Mouse (Mus musculus) urinary bladder, postnatal 4 days (tissue): Measurements from ENCODE around the gene Sptbn1.

Experiments
- DNase-seq, 2 experiments: peaks; one replicate each; pipeline ENCODE4 v3.0.0; 2021 to 2022; ENCODE audit warnings: low spot score in 2 of 2

Sptbn1 gene

GRCm38 (mm10) chr11:30132581-30132980 is 135.4 kb downstream of the Sptbn1 start:
- DNase-seq, result no peak

DNA sequence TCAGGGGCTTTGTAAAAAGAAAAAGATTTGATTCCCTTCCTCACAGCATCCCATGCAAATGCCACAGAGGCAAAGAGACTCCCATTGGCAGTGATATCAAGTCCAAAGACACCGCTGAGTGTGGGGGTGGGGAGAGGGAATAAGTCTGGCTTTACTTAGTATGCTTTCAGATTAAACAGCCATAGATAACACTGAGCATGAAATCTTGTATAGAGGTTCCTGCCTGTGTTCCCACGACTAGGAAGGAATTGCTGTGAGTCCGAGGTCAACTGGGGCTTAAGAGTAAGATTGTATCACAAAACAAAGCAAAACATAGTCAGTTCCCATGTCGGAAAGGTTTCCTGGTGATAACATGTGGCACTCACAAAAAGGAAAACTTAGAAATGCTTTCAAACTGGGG is 136.3 kb downstream of the Sptbn1 start:
- no peak for DNase-seq

DNA sequence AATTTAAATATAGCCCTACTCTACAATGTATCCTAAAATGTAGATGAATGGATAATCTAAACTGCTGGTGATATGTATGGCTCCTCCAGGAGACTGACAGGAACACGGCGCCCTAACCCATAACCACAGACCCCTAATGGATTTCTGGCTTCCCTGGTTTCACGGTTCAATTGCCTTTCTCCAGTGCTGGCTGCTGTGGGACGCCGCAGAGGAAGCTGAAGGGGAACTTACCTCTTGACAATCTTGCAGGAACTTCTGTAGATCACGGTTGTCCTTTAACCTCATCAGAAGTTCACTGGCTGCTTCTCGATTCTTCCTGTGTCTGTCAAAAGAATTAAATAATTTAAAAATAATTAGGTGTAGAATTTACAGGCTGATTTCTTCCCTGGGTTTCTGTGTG is 138.6 kb downstream of the Sptbn1 start:
- no peak for DNase-seq

GRCm38 (mm10) chr11:30126840-30127239 is 141.1 kb downstream of the Sptbn1 start:
- no peak for DNase-seq

DNA sequence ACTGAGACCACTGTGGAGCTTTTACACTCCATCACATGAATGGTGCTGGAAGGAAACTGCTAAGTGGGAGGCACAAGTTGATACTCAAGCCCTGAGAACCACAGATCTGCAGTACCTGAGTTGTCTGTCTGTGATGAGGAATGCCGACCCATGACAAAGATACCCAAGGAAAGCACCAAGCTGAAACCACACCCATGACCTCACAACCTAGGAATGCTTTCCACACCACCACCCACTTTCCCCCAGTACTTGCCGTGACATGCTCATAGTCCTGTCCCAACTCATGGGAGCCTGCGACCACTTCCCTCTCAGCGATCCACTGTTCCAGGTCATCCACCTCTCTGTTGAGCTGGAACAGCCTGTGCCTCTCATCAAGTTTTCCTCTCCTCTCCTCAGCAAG is 149.9 kb downstream of the Sptbn1 start:
- no peak for DNase-seq

DNA sequence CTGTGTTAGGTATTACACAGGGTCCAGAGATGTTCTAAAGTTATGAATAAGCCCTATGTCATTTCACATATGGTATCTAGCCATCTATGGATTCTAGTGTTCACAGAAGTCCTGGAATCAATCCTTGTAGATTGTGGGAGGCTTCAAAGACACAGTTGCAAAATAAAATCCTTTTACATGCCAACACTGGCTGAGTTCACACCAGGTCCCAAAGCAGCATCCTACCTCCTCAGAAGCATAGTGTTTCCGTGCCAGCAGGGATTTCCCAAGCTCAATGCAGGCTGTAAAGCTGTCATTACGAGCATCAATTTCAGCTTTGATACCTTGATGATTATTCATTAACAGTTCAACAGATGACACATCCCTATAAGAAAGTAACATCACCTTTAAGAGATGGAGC is 154.3 kb downstream of the Sptbn1 start:
- DNase-seq, result no peak

- no peak for DNase-seq
Measured at GRCm38 (mm10) chr11:30110634-30111033, 157.3 kb downstream of the Sptbn1 start.

GRCm38 (mm10) chr11:30104177-30104576 is 163.8 kb downstream of the Sptbn1 start:
- DNase-seq, result no peak

GRCm38 (mm10) chr11:30102594-30102993 is 165.4 kb downstream of the Sptbn1 start:
- DNase-seq, result no peak

GRCm38 (mm10) chr11:30101796-30102195 is 166.2 kb downstream of the Sptbn1 start:
- no peak for DNase-seq

- no peak for DNase-seq
Measured at GRCm38 (mm10) chr11:30101162-30101561, 166.8 kb downstream of the Sptbn1 start.

DNA sequence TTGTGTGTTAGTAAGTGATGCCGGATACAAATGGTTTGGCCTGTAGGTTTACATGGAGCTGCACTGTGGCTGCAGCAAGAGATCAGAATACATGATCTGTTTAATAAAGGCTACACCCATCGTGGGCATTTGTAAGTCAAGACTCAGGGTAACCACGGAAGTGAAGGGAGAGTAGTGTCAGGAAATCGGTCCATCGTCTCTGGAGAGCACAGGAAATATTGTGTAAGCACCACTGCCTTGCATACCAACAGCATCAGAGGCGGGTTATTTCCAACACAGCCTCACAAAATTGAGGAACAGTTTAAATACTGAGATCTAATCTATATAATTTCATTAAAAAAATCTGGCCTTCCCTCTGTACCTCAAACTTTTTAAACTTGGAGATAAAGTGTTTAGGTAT is 168.1 kb downstream of the Sptbn1 start:
- no peak for DNase-seq

DNA sequence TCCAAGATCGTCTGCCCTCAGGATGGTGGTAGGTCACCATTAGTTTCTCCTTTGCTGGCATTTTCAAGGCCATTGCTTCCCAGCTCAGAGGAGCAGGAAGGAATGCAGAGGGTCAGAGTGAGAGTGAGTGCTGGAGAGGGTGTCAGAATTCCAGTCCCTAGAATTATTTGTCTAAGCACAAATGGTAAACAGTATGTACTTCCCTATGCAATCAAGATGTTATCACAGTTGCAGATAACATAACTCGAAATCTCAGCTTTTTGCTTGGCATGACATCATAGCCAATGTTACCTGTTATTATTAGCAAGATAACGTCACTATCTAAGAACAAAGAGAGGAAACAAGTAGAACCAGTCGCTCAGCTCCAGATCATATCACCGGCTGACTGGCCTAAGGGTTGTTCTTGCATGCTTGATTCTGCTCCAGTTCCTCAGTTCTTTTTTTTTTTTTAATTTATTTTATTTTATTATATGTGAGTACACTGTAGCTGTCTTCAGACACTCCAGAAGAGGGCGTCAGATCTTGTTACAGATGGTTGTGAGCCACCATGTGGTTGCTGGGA is 172.7 kb downstream of the Sptbn1 start:
- no peak for DNase-seq

DNA sequence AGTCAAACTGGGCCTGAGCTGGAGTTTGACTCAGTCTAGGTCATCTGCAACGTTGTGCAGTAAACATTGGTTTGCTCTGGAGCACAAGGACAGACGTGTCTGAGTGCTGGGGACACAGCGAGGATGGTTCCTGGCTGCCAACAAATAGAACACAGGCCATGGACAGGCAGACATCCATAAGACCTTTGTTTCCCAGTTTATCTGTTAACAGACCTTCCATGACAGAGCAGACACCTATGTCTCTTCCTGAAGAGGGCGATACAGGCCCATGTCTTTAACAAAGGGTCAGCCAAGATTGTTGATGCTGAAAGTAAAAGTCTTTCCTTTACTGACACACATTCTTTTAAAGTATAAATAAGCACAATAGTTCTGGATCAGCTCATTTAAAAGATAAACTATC is 176.1 kb downstream of the Sptbn1 start:
- DNase-seq, result no peak

- no peak for DNase-seq
Measured at GRCm38 (mm10) chr11:30085114-30085513, 182.9 kb downstream of the Sptbn1 start.

DNA sequence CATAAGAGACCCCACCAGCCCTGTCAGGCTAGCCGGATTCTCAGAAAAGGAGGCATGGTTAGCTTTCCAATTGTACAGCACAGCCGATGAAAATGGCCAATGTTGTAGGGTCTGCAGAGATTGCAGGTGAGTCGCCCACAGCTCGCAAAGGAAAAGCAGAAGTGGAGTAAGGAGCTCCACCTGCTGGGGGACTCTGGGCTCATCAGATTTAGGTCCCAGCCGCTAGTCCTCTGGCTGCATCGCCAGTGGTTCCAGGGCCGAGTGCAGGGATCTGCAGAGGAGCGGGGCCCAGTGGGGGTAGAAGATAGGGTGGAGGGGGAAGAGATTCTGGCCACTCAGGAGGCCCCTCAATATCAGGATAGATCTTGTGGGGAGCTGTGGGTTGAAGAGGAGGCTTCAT is 210.7 kb downstream of the Sptbn1 start:
- no peak for DNase-seq
